Mouse (Mus musculus) limb, embryonic 14.5 days (tissue): ENCODE results near the gene Eppin. TPM values are rescaled to one million over a fixed set of nuclear protein-coding genes. Genes with fewer than 3 reads are reported as not detected.

Source experiments
- ATAC-seq: fragments of 200-750 bp; cut with Nextera tagmentation; 2 replicates; pipeline ENCODE4 v1.8.0; 2017; ENCODE audit warnings: low read depth, moderate number of reproducible peaks, moderate TSS enrichment; ENCODE audit not compliant: low FRiP score
- DNase-seq: peaks from one replicate; pipeline ENCODE4 v3.0.0-alpha.2; 2015; ENCODE audit warnings: low spot score
- H3K27ac ChIP-seq: fragments of 300-500 bp; sonication (generic); replicated peaks from 2 replicates; pipeline ENCODE4 v1.5.1; 2014; ENCODE audit warnings: low read depth, mild to moderate bottlenecking, low read length, moderate library complexity, mixed read lengths
- H3K27me3 ChIP-seq: fragments of 300-500 bp; sonication (generic); 2 replicates; pipeline ENCODE4 v1.6.1; 2014; ENCODE audit warnings: low read length, mixed read lengths; ENCODE audit not compliant: control insufficient read depth, insufficient read depth
- H3K36me3 ChIP-seq: fragments of 300-500 bp; sonication (generic); 2 replicates; pipeline ENCODE4 v1.6.1; 2014; ENCODE audit warnings: mild to moderate bottlenecking, low read length, moderate library complexity, mixed read lengths; ENCODE audit not compliant: control insufficient read depth, insufficient read depth
- H3K4me1 ChIP-seq: fragments of 300-500 bp; sonication (generic); 2 replicates; pipeline ENCODE4 v1.6.1; 2014; ENCODE audit warnings: antibody characterized with exemption, low read length, mixed read lengths; ENCODE audit not compliant: control insufficient read depth, insufficient read depth
- H3K4me2 ChIP-seq: fragments of 300-500 bp; sonication (generic); replicated peaks from 2 replicates; pipeline ENCODE4 v1.6.1; 2014; ENCODE audit warnings: low read depth, mild to moderate bottlenecking, low read length, moderate library complexity; ENCODE audit not compliant: severe bottlenecking
- H3K4me3 ChIP-seq: fragments of 300-500 bp; sonication (generic); replicated peaks from 2 replicates; pipeline ENCODE4 v1.5.1; 2014; ENCODE audit warnings: low read length
- H3K9ac ChIP-seq: fragments of 300-500 bp; sonication (generic); 2 replicates; pipeline ENCODE4 v1.6.1; 2014; ENCODE audit warnings: mild to moderate bottlenecking, low read depth, low read length, moderate library complexity; ENCODE audit not compliant: severe bottlenecking
- H3K9me3 ChIP-seq: fragments of 300-500 bp; sonication (generic); 2 replicates; pipeline ENCODE4 v1.6.1; 2016; ENCODE audit warnings: low read length; ENCODE audit not compliant: control insufficient read depth
- POLR2A ChIP-seq: fragments of 200-500 bp; IDR thresholded peaks from 2 replicates; pipeline ENCODE4 v1.8.0; 2012; ENCODE audit warnings: inconsistent platforms, mild to moderate bottlenecking, moderate library complexity, borderline replicate concordance; ENCODE audit not compliant: insufficient read depth, insufficient read length; ENCODE audit errors: extremely low read depth
- WGBS: fragments of 180-500 bp; shearing (Covaris S2); extraction: QIAGEN DNeasy Blood & Tissue Kit; methylation state at CpG from one replicate; pipeline ENCODE4 v1.1.7; 2014; 5-methylcytosine and 5-hydroxymethylcytosine counted together
- polyA plus RNA-seq, 2 experiments: library from polyadenylated mRNA; depleted of rRNA in 1 of 2; stranded (reverse) in 1 of 2; unstranded in 1 of 2; fragments of >200 nt; fragmentation: Nextera tagmentation in 1 of 2; extraction: Ambion mirVana in 1 of 2; gene quantifications; 2 replicates each; pipeline versions ENCODE4 v1.2.1 to v1.2.3; 2012 to 2014

Eppin gene
- polyA plus RNA-seq (2012; rRNA removed) = not detected in 2 replicates
- not detected in 2 replicates for polyA plus RNA-seq (2014; fragmentation: Nextera tagmentation; extraction: Ambion mirVana)

GRCm38 (mm10) chr2:164593494-164593893 is at the start of gene Eppin:
Gene Eppin, minus strand, starts transcription at chr2:164593594.
- no peaks in the 10 kb centered on the region for H3K27me3 ChIP-seq
- no peaks in the 10 kb centered on the region for H3K4me1 ChIP-seq
- H3K4me3 ChIP-seq = no peak within 1 kb of the TSS
- no peaks in the 10 kb centered on the region for H3K36me3 ChIP-seq
- 71% methylated on average over 4 of the region's 4 CpGs for WGBS
- H3K27ac ChIP-seq = no peak within 1 kb of the TSS
- H3K4me2 ChIP-seq = no peak within 1 kb of the TSS
- no peak within 1 kb of the TSS for H3K9ac ChIP-seq
- TF ChIP-seq POLR2A = no peak
- no peaks in the 10 kb centered on the region for H3K9me3 ChIP-seq
- ATAC-seq (no peak), DNase-seq (no peak)

- H3K27me3 ChIP-seq = no peaks in the 10 kb centered on the region
- ATAC-seq (no peak), DNase-seq (no peak)
- no peaks in the 10 kb centered on the region for H3K9me3 ChIP-seq
- H3K36me3 ChIP-seq = no peaks in the 10 kb centered on the region
- H3K27ac ChIP-seq = no peak overlapping the region
- 82% methylated on average over 13 of the region's 13 CpGs for WGBS
- H3K4me1 ChIP-seq = no peaks in the 10 kb centered on the region
- H3K9ac ChIP-seq = no peak overlapping the region
- H3K4me3 ChIP-seq = no peak overlapping the region
- no peak overlapping the region for H3K4me2 ChIP-seq
- TF ChIP-seq POLR2A = no peak
Observed at GRCm38 (mm10) chr2:164641881-164642673, 48.7 kb upstream of the Eppin start.

GRCm38 (mm10) chr2:164641129-164641528 is 47.7 kb upstream of the Eppin start:
- 64% methylated on average over 7 of the region's 7 CpGs for WGBS

GRCm38 (mm10) chr2:164638696-164639095 is 45.3 kb upstream of the Eppin start, which contains the start of gene Wfdc16:
Gene Wfdc16, minus strand, starts transcription at chr2:164638796.
- DNase-seq = no peak
- Histone ChIP-seq H3K4me2 (no peak within 1 kb of the TSS), H3K9ac (no peak within 1 kb of the TSS), H3K4me1 (no peaks in the 10 kb centered on the region), H3K9me3 (no peaks in the 10 kb centered on the region), H3K27me3 (no peaks in the 10 kb centered on the region), H3K36me3 (no peaks in the 10 kb centered on the region), H3K4me3 (no peak within 1 kb of the TSS), H3K27ac (no peak within 1 kb of the TSS)
- WGBS = 90% methylated on average over 3 of the region's 3 CpGs
- no peak for TF ChIP-seq POLR2A
- no peak for ATAC-seq

More at GRCm38 (mm10) chr2:164641129-164641528, 47.7 kb upstream of the Eppin start:
- Histone ChIP-seq H3K27ac (no peak overlapping the region), H3K9me3 (no peaks in the 10 kb centered on the region), H3K9ac (no peak overlapping the region), H3K4me2 (no peak overlapping the region), H3K4me1 (no peaks in the 10 kb centered on the region), H3K36me3 (no peaks in the 10 kb centered on the region), H3K27me3 (no peaks in the 10 kb centered on the region), H3K4me3 (no peak overlapping the region)
- DNase-seq (no peak), ATAC-seq (no peak)
- TF ChIP-seq POLR2A = no peak

- TF ChIP-seq POLR2A = no peak
- DNase-seq = no peak
- WGBS = 79% methylated on average over 9 of the region's 9 CpGs
Observed at GRCm38 (mm10) chr2:164635266-164635665, 41.9 kb upstream of the Eppin start.

More at GRCm38 (mm10) chr2:164635266-164635665, 41.9 kb upstream of the Eppin start:
- ATAC-seq = no peak
- Histone ChIP-seq H3K36me3 (no peaks in the 10 kb centered on the region), H3K9me3 (no peaks in the 10 kb centered on the region), H3K4me1 (no peaks in the 10 kb centered on the region), H3K27ac (no peak overlapping the region), H3K9ac (no peak overlapping the region), H3K4me3 (no peak overlapping the region), H3K27me3 (no peaks in the 10 kb centered on the region), H3K4me2 (no peak overlapping the region)
